Mouse (Mus musculus): ENCODE measurements around the gene Epha7.

The Epha7 gene

GRCm38 (mm10) chr4:28899783-28900182, 86.9 kb downstream of the Epha7 start:
- DNase-seq (ENCODE audit: low spot score) = no peak

DNA sequence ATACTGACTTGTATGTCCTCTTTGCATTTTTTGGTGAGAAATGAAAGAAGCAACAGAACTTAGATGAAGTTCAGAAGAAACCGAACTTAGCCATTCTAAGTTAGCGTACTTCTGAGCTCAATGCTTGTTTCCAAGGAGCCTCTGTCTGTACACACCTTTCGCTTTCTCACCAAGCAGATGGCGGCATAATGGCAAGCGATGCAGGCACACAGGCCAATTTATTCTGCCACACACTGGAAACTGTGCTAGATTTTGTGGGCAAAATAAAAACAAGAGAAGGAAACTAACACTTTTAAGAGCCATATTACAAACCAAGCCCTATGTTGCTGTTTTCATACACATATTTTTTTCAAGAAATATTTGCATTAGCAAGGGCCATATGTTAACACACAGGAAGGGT, 88.6 kb downstream of the Epha7 start:
- no peak for DNase-seq (ENCODE audit: low spot score)

- no peak for DNase-seq (ENCODE audit: low spot score)
Measured at GRCm38 (mm10) chr4:28902004-28902704, 89.2 kb downstream of the Epha7 start.

- DNase-seq (ENCODE audit: low spot score) = no peak
Measured at GRCm38 (mm10) chr4:28906985-28907384, 94.1 kb downstream of the Epha7 start.

GRCm38 (mm10) chr4:28910127-28910526, 97.2 kb downstream of the Epha7 start:
- DNase-seq (ENCODE audit: low spot score) = no peak

DNA sequence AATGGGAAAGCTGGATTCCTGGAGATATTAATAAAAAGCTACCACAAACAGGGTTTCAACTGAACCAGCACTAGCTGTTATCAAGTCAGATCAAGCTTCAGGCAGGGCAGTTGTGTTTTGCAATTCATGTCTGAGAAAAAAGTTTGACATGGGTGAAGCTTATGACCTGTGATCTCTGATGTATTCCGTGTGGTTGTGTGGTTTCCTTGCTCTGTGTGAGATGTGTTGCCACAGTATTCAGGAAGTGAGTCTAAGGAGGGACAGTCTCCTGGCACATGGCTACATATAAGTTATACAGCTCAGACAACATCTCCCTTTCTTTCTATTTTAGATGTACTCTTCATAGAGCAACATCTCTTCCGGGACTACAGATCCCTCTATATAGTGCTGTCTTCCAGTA, 99.1 kb downstream of the Epha7 start:
- no peak for DNase-seq (ENCODE audit: low spot score)

- DNase-seq (ENCODE audit: low spot score) = no peak
Measured at GRCm38 (mm10) chr4:28913613-28914012, 100.7 kb downstream of the Epha7 start.

- no peak for DNase-seq (ENCODE audit: low spot score)
Measured at GRCm38 (mm10) chr4:28920645-28921044, 107.7 kb downstream of the Epha7 start.

- no peak for DNase-seq (ENCODE audit: low spot score)
Measured at GRCm38 (mm10) chr4:28926072-28926471, 113.1 kb downstream of the Epha7 start.

DNA sequence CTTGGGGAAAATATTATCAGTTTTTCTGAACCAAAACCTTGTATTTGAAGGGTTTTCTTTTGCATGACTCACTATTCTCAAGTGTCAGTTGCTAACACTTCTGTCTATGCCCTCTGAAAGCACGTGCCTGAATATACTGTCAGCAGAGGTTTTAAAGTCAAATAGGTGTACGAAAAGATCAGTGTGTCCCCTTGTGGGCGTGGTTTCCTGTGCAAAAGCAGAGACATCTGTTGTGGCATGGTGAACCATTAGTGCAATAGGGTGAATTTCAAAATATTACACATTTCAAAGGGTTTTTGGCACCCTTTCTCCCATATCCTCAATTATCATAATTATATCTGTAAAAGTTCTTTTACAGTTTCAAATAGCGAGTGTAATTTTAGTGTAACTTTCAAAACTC, 120.5 kb downstream of the Epha7 start:
- no peak for DNase-seq (ENCODE audit: low spot score)

GRCm38 (mm10) chr4:28934802-28935201, 121.9 kb downstream of the Epha7 start:
- no peak for DNase-seq (ENCODE audit: low spot score)

GRCm38 (mm10) chr4:28935567-28935966, 122.6 kb downstream of the Epha7 start:
- no peak for DNase-seq (ENCODE audit: low spot score)

- DNase-seq (ENCODE audit: low spot score) = no peak
Measured at GRCm38 (mm10) chr4:28940710-28941109, 127.8 kb downstream of the Epha7 start.

DNA sequence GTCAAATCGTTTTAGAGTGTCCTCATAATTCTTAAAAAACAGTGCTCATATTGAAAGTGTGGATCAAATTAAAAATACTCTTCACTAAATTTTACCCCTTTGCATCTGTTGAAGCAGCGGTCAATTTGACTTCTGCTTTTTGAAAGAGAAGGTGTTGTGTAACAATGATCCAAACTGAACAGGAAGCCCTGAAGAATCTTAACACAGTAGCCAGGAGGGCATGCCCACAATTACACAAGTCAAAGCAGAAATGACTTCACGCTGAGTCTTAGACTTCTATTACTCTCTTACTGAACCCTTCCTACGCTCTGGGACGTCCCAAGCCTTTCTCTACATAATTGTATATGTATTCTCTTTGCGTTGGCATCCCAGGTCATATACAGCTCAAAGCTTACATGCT, 131.3 kb downstream of the Epha7 start:
- DNase-seq (ENCODE audit: low spot score) = no peak

DNA sequence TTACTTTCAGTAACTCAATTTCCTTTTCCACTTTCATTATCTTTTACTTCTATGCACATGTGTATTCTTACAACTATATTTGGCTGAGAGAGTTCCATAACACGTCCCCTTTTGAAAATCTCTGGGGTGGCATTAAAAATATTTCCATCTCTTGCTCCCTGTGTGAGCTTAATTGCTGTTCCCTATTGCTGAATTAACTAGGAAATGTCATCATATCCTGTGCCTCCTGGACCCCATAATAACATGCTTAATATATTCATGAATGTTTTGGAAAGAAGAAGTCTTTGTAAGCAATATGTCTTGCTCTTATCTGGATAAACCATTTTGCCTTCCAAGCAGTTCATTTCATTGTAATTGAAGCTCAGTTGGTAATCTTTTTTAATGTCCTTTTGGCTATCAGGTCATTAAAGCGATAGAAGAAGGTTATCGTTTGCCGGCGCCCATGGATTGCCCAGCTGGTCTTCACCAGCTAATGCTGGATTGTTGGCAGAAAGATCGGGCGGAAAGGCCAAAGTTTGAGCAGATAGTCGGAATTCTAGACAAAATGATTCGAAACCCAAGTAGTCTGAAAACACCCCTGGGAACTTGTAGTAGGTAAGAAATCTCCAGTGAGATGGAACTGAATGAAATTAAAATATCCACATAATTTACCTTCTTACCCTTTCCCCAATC, 148.1 kb downstream of the Epha7 start:
- no peak for DNase-seq (ENCODE audit: low spot score)

GRCm38 (mm10) chr4:28967584-28968315, 154.8 kb downstream of the Epha7 start:
- DNase-seq (ENCODE audit: low spot score) = no peak

- DNase-seq (ENCODE audit: low spot score) = peak; percentile 15
Measured at GRCm38 (mm10) chr4:28998462-28999286, 185.7 kb downstream of the Epha7 start.

DNA sequence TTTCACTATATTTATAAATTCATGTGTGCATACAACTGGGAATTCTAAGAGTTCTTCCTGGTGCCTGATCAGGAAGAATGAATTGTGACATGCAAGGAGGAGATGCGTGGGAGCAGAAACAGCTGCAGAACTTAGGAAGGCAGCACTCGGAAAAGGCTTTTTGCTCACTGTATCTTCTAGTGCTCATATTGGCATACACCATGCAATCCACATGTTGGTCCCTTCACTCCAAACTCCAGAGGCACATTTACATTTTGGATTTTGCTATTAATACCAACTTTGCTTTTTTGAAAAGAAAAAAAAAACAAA, 186.3 kb downstream of the Epha7 start:
- no peak for DNase-seq (ENCODE audit: low spot score)

- DNase-seq (ENCODE audit: low spot score) = no peak
Measured at GRCm38 (mm10) chr4:29010333-29010732, 197.4 kb downstream of the Epha7 start.

Data from yolk sac, embryonic 10.5 days (tissue).